Mouse (Mus musculus): Measurements from ENCODE around the gene Ubqln1. TPM values are rescaled to one million over a fixed set of nuclear protein-coding genes. Genes with fewer than 3 reads are reported as not detected.

Ubqln1 gene
- polyA plus RNA-seq, 1 experiment from 2014 or later: 101 TPM

- H3K9me3 ChIP-seq: no peaks in the 10 kb centered on the region
- peak overlapping the region; percentile 79 for H3K4me2 ChIP-seq
- peak overlapping the region; percentile 82; the same call in 1 of the 2 replicates for H3K27ac ChIP-seq
- peak overlapping the region; percentile 96 for H3K9ac ChIP-seq
- WGBS: 71% methylated on average over 9 of the region's 9 CpGs
- peaks cover 24% of the 10 kb centered on the region for H3K4me1 ChIP-seq
- H3K36me3 ChIP-seq: no peaks in the 10 kb centered on the region; the same call in 1 of the 2 replicates
- H3K4me3 ChIP-seq: peak overlapping the region; percentile 97
- no peaks in the 10 kb centered on the region for H3K27me3 ChIP-seq
- no peak for ATAC-seq (ENCODE audit: borderline replicate concordance, extremely low read depth, low FRiP score, low TSS enrichment)
These were observed 942 bp upstream of the Ubqln1 start for GRCm38 (mm10) chr13:58216395-58216794.

- peak; percentile 78 for ATAC-seq (ENCODE audit: borderline replicate concordance, extremely low read depth, low FRiP score, low TSS enrichment)
- under 1% methylated on average over 35 of the region's 48 CpGs for WGBS
- H3K4me1 ChIP-seq: peaks cover 24% of the 10 kb centered on the region
- H3K9ac ChIP-seq: peak overlapping the region; percentile 96
- H3K4me3 ChIP-seq: peak overlapping the region; percentile 97
- H3K27me3 ChIP-seq: no peaks in the 10 kb centered on the region
- H3K27ac ChIP-seq: peak overlapping the region; percentile 82
- no peaks in the 10 kb centered on the region; the same call in 1 of the 2 replicates for H3K36me3 ChIP-seq
- no peaks in the 10 kb centered on the region for H3K9me3 ChIP-seq
- H3K4me2 ChIP-seq: peak overlapping the region; percentile 79
These were observed 231 bp downstream of the Ubqln1 start for GRCm38 (mm10) chr13:58215253-58215591.

DNA sequence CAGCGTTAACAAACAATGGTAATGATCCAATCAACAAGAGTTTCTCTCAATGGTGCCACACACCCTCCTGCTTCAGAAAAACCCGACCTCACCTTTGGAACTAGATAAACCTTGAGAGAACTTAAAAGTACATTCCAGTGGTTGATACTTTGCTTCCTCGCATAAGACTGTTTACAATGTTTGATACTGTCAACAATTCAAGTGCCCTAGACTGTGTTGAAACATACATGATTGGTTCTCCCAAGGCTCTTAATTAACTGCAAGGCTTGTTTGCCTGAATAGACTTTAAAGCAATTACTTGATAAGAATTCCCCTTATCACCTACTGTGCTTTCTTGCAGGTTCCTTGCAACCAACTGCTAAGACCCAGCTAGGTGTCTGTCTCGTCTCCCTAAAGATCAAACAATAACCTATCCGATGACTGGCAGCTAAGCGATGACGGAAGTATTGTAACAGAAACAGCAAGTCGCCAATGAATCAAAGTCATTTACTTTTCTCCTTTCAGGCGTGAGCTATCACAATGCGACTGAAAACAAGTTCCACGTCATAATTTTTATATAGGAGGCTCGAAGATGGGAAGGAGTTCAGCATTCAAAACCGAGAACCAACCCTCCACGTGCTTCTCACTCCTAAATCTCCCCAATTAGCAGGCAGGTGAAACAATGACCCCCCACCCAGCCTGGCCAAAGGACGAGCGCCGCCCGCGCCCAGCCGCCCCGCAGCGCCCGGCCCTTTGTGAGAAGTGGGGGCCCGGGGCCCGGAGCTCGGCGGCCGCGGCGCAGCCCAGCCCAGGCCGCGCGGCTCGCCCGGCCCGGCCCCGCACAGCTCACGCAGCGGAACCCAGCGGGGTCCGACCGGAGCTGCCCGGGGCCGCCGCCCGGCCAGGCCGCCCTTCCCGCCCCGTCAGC, 854 bp downstream of the Ubqln1 start:
- no peaks in the 10 kb centered on the region for H3K9me3 ChIP-seq
- H3K27ac ChIP-seq: peak overlapping the region; percentile 82
- peak overlapping the region; percentile 97 for H3K4me3 ChIP-seq
- H3K36me3 ChIP-seq: no peaks in the 10 kb centered on the region; the same call in 1 of the 2 replicates
- no peaks in the 10 kb centered on the region for H3K27me3 ChIP-seq
- H3K9ac ChIP-seq: peak overlapping the region; percentile 96
- WGBS: 1% methylated on average over 43 of the region's 49 CpGs
- ATAC-seq (ENCODE audit: borderline replicate concordance, extremely low read depth, low FRiP score, low TSS enrichment): peak; percentile 79
- peak overlapping the region; percentile 79 for H3K4me2 ChIP-seq
- peaks cover 24% of the 10 kb centered on the region for H3K4me1 ChIP-seq

DNA sequence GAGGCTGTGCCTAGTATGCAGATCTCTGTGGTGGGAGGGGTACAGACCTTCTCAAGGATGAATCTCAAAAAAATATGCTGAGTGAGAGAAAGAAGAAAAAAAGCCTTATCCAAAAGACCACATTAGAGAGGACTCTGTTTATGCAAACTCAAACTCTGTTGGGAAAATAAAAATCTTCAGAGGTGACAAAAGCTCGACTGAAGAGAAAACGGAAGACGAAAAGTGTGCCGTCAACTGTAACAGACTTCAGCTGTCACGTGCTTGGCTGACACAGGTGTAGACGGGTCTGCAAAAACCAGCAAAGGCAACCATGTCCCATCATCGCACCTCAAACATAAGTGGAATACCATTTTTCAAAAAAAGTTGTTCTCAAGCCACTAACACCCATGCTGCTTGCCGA, 1.7 kb downstream of the Ubqln1 start:
- Histone ChIP-seq H3K4me1 (peaks cover 24% of the 10 kb centered on the region), H3K27me3 (no peaks in the 10 kb centered on the region), H3K9me3 (no peaks in the 10 kb centered on the region), H3K27ac (no peak overlapping the region), H3K36me3 (no peaks in the 10 kb centered on the region; the same call in 1 of the 2 replicates), H3K4me3 (peak overlapping the region; percentile 97), H3K9ac (peak overlapping the region; percentile 96), H3K4me2 (peak overlapping the region; percentile 79)
- WGBS: 27% methylated on average over 8 of the region's 8 CpGs
- ATAC-seq (ENCODE audit: borderline replicate concordance, extremely low read depth, low FRiP score, low TSS enrichment): no peak

DNA sequence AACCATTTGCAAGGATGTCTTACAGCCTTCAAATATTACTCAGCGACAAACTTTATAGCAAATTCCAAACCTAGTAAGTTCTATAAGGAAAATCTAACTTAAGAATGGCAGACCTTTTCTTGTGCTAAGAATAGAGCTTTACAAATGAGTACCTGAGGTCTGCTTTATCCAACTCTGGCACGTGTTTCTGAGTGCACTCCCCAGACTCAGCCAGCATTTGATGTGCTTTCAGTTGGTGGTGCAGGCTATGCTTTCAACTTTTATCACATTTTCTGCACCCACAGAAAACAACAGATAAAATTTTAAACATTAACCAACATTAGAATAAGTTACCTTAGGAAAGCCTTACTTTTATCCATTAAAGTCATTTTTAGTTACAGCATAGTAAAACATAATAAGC, 2.9 kb downstream of the Ubqln1 start:
- H3K27me3 ChIP-seq: no peaks in the 10 kb centered on the region
- H3K9ac ChIP-seq: no peak overlapping the region
- H3K9me3 ChIP-seq: no peaks in the 10 kb centered on the region
- ATAC-seq (ENCODE audit: borderline replicate concordance, extremely low read depth, low FRiP score, low TSS enrichment): no peak
- no peaks in the 10 kb centered on the region; the same call in 1 of the 2 replicates for H3K36me3 ChIP-seq
- H3K27ac ChIP-seq: no peak overlapping the region
- no peak overlapping the region for H3K4me3 ChIP-seq
- 82% methylated on average over 2 of the region's 2 CpGs for WGBS
- H3K4me1 ChIP-seq: peaks cover 24% of the 10 kb centered on the region
- H3K4me2 ChIP-seq: no peak overlapping the region

DNA sequence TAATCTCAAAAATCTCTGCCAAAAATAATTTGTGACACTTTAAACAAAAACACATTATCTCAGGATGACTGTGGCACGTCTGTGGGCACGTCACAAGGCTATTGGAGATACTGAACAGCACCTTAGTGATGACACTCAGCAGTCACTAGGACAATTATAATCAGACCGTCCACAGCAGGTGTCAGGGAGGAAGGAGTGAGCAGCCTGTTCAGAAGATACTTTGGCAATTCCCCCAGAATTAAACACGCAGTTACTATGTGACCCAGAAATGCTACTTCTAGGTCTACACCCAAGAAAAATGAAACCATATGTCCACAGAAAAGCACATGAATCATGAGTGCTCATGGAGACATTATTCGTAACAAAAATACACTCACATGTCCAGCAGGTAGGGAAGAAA, 5.0 kb downstream of the Ubqln1 start:
- H3K27me3 ChIP-seq: no peaks in the 10 kb centered on the region
- 62% methylated on average over 5 of the region's 5 CpGs for WGBS
- no peaks in the 10 kb centered on the region; the same call in 1 of the 2 replicates for H3K36me3 ChIP-seq

GRCm38 (mm10) chr13:58206084-58206483, 9.4 kb downstream of the Ubqln1 start:
- Histone ChIP-seq H3K9ac (no peak overlapping the region), H3K27me3 (no peaks in the 10 kb centered on the region), H3K4me3 (no peak overlapping the region), H3K36me3 (no peaks in the 10 kb centered on the region), H3K27ac (no peak overlapping the region), H3K9me3 (no peaks in the 10 kb centered on the region), H3K4me1 (no peaks in the 10 kb centered on the region), H3K4me2 (no peak overlapping the region)
- no peak for ATAC-seq (ENCODE audit: borderline replicate concordance, extremely low read depth, low FRiP score, low TSS enrichment)
- 74% methylated on average over 4 of the region's 4 CpGs for WGBS

More for the DNA sequence above, 5.0 kb downstream of the Ubqln1 start:
- no peak overlapping the region for H3K9ac ChIP-seq
- ATAC-seq (ENCODE audit: borderline replicate concordance, extremely low read depth, low FRiP score, low TSS enrichment): no peak
- peaks cover 18% of the 10 kb centered on the region for H3K4me1 ChIP-seq
- no peaks in the 10 kb centered on the region for H3K9me3 ChIP-seq
- no peak overlapping the region for H3K4me3 ChIP-seq
- no peak overlapping the region for H3K27ac ChIP-seq
- no peak overlapping the region for H3K4me2 ChIP-seq

GRCm38 (mm10) chr13:58204986-58205385, 10.5 kb downstream of the Ubqln1 start:
- no peak overlapping the region for H3K4me3 ChIP-seq
- H3K4me2 ChIP-seq: no peak overlapping the region
- no peaks in the 10 kb centered on the region for H3K36me3 ChIP-seq
- no peaks in the 10 kb centered on the region for H3K27me3 ChIP-seq
- no peaks in the 10 kb centered on the region for H3K4me1 ChIP-seq
- no peak for ATAC-seq (ENCODE audit: borderline replicate concordance, extremely low read depth, low FRiP score, low TSS enrichment)
- H3K27ac ChIP-seq: no peak overlapping the region
- H3K9ac ChIP-seq: no peak overlapping the region
- H3K9me3 ChIP-seq: no peaks in the 10 kb centered on the region
- WGBS: 56% methylated on average over 4 of the region's 4 CpGs

DNA sequence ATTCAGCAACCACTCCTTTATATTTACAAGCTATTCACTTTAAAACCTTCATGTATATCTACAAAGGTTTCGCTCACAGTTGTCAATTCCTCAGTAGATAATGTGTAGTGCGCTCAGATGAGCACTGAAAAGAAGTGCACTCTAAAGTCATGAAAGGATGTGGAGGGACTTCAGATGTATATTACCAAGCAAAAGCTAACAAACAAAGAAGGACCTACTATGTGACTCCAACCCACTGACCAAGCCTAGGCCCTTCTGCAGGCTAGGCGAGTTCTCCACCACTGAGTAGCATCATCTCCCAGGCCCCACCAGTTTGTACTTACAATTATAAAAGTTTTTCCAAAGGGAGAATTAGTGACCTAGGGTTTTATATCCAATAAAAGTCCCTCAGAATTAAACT, 11.3 kb downstream of the Ubqln1 start:
- no peak overlapping the region for H3K4me3 ChIP-seq
- H3K27me3 ChIP-seq: no peaks in the 10 kb centered on the region
- no peaks in the 10 kb centered on the region for H3K36me3 ChIP-seq
- no peak overlapping the region for H3K27ac ChIP-seq
- no peak overlapping the region for H3K4me2 ChIP-seq
- H3K9me3 ChIP-seq: no peaks in the 10 kb centered on the region
- H3K9ac ChIP-seq: no peak overlapping the region
- no peak for ATAC-seq (ENCODE audit: borderline replicate concordance, extremely low read depth, low FRiP score, low TSS enrichment)
- no peaks in the 10 kb centered on the region for H3K4me1 ChIP-seq
- WGBS: 92% methylated on average over 3 of the region's 3 CpGs

GRCm38 (mm10) chr13:58202903-58203302, 12.6 kb downstream of the Ubqln1 start:
- Histone ChIP-seq H3K4me2 (no peak overlapping the region), H3K27ac (no peak overlapping the region), H3K9ac (no peak overlapping the region), H3K27me3 (no peaks in the 10 kb centered on the region), H3K4me3 (no peak overlapping the region), H3K4me1 (no peaks in the 10 kb centered on the region), H3K9me3 (no peaks in the 10 kb centered on the region), H3K36me3 (peaks cover 3% of the 10 kb centered on the region; the same call in 1 of the 2 replicates)
- no peak for ATAC-seq (ENCODE audit: borderline replicate concordance, extremely low read depth, low FRiP score, low TSS enrichment)
- 100% methylated on average over 1 of the region's 1 CpGs for WGBS

DNA sequence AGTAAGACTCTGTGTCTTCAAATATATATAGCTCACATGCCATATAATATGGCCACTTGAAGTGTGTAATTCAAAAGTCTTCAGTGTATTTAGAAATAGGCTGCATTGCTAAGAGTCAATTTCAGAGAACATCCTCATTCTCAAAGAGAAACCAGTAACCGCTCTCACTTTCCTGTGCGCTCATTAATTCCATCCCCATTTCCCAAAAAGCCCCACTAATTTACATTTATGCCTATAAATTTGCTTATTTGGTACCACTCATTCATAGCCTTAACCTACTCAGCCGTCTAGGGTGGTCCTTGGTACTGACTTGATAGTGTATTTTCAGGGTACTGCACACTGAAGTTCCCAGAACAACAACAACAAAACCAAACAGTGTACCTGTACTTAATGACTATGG, 13.5 kb downstream of the Ubqln1 start:
- H3K4me2 ChIP-seq: no peak overlapping the region
- no peak overlapping the region for H3K27ac ChIP-seq
- WGBS: 93% methylated on average over 3 of the region's 3 CpGs
- no peaks in the 10 kb centered on the region for H3K9me3 ChIP-seq
- no peak overlapping the region for H3K4me3 ChIP-seq
- no peak overlapping the region for H3K9ac ChIP-seq
- H3K4me1 ChIP-seq: no peaks in the 10 kb centered on the region
- H3K27me3 ChIP-seq: no peaks in the 10 kb centered on the region
- H3K36me3 ChIP-seq: peaks cover 12% of the 10 kb centered on the region; the same call in 1 of the 2 replicates
- no peak for ATAC-seq (ENCODE audit: borderline replicate concordance, extremely low read depth, low FRiP score, low TSS enrichment)

DNA sequence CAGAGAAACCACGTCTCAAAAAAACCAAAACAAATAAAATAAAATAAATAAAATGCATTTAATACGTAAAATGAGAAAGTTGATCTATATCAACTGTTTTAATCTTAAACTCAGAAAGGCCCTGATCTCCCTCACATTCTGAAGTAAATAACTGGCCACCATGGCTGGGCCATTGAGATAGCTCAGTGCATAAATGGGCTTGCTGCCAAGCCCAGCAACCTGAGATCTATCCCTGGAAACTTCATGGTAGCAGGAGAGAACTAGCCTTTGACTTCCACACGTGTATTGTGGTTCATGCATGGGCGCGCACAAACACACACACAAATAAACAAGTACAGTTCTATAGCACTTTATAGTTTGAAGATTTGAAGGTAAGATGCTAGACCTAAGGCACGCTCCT, 14.1 kb downstream of the Ubqln1 start:
- WGBS: 85% methylated on average over 6 of the region's 6 CpGs
- Histone ChIP-seq H3K9me3 (no peaks in the 10 kb centered on the region), H3K27ac (no peak overlapping the region), H3K4me2 (no peak overlapping the region), H3K9ac (no peak overlapping the region), H3K36me3 (peaks cover 14% of the 10 kb centered on the region; the same call in 1 of the 2 replicates), H3K4me1 (no peaks in the 10 kb centered on the region), H3K27me3 (no peaks in the 10 kb centered on the region), H3K4me3 (no peak overlapping the region)
- no peak for ATAC-seq (ENCODE audit: borderline replicate concordance, extremely low read depth, low FRiP score, low TSS enrichment)
